Mouse (Mus musculus): Measurements from ENCODE around the gene Rspry1.
A peak's percentile ranks its signal among the peaks of the same experiment; 100 is the strongest.

Gene Rspry1

DNA sequence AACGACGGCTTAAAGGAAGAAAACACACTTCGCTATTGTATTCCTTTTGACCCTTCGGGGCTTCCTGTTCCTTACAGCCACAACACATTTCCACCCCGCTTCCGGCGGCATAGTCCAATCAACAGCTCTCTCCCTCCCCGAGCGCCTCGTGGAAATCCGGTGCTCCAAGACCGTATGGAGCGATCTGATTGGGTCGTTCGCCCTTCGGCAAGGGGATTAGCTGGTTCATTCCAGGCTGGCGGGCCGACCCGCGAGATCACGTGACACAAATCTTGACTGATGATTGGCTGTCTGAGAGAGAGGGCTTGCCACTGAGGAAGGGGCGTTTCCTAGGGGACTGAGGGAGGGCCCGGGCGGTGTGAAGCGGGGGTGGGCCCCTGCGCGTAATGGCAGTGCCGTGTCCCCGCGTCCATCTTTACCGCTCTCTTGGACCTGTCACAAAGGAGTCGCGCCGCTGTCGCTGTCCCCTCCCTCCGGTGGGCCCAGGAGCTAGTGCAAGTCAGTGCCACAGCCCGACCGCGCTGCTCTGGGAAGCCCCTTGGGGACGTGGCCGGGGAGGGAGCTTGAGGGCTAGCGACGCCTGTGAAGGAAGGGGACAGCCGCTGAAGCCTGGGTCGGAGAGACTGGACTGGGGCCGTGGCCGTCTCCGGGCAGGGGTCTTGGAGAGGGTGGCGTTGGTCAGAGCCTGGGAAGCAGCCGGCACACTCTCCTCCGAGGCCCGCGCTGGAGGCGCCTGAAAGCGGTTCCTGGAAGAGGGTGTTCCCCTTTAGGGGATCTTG lies at the start of gene Rspry1, which contains the start of gene Fam192a:
Gene Rspry1 (plus strand): TSS at position 331 of the 779 bp plus-strand sequence.
Gene Fam192a (minus strand): TSS at position 391 of the 779 bp plus-strand sequence.
- peak; percentile 100 for DNase-seq (ENCODE audit: low spot score)

GRCm38 (mm10) chr8:94552696-94553095 lies 49.0 kb upstream of the Rspry1 start:
- no peak for DNase-seq (ENCODE audit: low spot score)

DNA sequence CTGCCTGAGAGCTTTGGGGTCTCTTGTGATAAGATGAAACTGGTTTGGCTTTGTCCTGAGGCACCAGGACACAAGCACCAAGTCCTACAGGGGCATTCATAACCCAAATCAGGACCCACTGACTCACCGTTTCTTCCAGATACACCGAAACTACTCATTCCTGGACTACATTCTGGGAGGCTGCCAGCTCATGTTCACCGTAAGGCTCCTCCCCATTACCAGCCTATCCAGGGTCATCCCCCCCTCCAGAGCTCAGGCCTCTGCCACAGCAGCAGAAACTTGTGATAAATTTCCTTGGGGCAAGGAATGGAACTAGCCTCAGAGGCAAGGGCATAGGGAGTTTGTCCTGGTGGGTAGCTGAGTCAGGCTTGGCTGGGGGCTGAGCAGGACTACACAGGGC lies 44.5 kb upstream of the Rspry1 start:
- DNase-seq (ENCODE audit: low spot score): no peak

DNA sequence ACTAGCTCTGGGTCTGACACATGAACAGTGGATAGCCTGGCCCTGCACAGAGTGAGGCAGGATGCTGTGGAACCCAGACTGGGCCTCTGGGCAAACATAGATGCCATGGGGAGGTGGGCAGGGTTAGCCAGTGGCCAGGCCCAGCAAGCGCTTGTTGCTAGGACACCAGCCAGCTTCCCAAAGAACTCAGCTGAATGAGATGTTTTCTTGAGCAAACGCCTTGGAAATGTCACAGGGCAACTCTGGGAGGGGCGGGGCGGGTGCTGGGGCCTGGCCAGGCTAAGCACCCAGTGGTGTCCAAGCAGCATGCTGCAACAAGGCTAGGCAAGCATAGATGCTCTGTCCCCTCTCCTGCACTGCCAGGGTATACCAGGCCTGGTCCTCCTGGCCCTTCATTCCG lies 40.5 kb upstream of the Rspry1 start:
- DNase-seq (ENCODE audit: low spot score): no peak

DNA sequence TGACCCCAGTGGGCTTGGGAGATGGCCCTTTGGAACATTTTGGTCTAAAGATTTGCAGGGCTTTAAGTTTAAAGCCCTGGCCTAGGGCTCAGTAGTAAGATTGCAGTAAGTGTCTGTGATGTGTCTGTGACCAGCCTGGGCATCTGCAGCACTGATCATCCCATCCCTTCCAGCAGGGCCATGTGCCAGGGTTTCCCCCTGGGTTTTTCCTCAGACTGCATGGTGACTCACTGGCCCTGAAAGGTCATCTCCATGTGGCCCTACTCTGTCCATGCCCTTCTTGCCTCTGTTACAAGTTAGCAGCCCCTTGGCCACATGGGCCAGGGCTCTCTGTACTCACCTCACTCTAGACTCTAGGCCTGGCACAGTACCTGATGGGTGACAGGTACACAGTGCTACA lies 37.3 kb upstream of the Rspry1 start:
- no peak for DNase-seq (ENCODE audit: low spot score)

- DNase-seq (ENCODE audit: low spot score): no peak
Measured at GRCm38 (mm10) chr8:94566033-94566432, 35.7 kb upstream of the Rspry1 start.

DNA sequence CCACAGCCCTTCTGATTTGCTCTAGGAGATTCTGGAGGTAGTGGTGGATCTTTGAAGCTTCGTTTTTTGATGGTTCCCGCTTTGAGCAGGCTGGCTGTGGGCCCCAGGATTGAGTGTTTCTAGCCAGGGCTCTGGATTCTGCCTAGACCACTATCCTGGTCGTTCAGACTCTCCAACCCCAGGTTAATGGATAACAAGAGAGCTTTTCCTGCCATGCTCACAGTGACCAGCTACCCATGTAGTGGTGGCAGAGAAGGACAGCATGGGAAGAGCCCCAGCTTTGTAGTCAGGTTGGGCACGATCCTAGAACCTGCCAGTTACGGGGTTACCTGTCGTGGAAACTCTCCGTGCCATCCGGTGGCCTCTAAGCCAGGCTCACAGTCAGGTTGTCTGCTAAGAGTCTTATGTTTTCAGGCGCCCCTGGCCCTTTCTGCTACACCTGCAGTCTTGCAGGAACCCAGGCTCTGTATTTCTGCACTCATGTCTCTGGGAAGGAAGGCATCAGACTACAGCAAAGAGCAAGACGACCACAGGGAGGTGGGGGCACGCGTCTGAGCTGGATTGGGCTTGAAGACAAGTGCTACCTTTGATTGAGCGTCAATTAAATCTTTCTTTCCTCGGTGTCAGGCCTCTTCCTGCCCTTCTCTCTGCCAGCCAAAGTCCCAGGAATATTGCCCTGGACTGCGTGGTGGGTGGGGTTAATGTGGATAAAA lies 35.1 kb upstream of the Rspry1 start:
- no peak for DNase-seq (ENCODE audit: low spot score)

- DNase-seq (ENCODE audit: low spot score): no peak
Measured at GRCm38 (mm10) chr8:94567159-94567849, 34.4 kb upstream of the Rspry1 start.

GRCm38 (mm10) chr8:94568098-94568497 lies 33.6 kb upstream of the Rspry1 start:
- DNase-seq (ENCODE audit: low spot score): no peak

- no peak for DNase-seq (ENCODE audit: low spot score)
Measured at GRCm38 (mm10) chr8:94569419-94569818, 32.3 kb upstream of the Rspry1 start.

- no peak for DNase-seq (ENCODE audit: low spot score)
Measured at GRCm38 (mm10) chr8:94571896-94572295, 29.8 kb upstream of the Rspry1 start.

DNA sequence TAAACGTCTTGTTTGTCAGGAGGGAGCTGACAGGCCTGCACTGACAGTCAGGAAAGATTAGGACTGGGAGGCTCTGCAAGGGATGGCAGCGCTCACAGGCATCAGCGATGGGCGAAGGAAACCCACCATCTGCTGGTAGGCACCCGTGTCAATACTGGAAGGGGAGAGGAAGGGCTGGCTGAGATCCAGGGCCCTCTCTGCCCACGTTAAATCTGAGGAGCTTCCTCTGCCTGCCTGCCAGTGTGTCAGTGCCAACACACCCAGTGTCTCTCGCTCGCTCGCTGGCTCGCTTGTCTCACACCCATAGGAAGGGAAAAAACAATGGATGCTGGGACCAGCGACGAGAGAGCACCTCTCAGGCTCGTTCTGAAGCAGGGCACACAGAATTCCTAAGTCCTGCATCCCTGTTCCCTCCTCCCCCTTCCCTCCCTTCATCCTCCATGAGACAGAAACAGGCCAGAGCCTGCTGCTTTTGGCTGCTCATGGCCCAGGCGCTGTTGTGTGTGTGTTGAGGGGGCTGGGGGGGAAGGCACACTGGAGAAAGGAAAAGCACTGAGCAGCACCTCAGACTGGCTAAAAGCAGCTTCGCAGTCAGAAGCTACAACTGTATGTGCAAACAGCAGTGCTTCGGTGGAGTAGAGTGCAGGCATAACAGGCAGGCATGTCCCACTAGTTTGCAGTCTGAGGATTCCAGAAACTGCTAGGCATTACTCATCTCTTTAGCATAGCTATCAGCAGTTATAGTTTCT lies 27.4 kb upstream of the Rspry1 start:
- no peak for DNase-seq (ENCODE audit: low spot score)

- no peak for DNase-seq (ENCODE audit: low spot score)
Measured at GRCm38 (mm10) chr8:94575148-94575547, 26.6 kb upstream of the Rspry1 start.

GRCm38 (mm10) chr8:94581820-94582483 lies 19.8 kb upstream of the Rspry1 start:
- no peak for DNase-seq (ENCODE audit: low spot score)

- no peak for DNase-seq (ENCODE audit: low spot score)
Measured at GRCm38 (mm10) chr8:94582569-94582968, 19.2 kb upstream of the Rspry1 start.

DNA sequence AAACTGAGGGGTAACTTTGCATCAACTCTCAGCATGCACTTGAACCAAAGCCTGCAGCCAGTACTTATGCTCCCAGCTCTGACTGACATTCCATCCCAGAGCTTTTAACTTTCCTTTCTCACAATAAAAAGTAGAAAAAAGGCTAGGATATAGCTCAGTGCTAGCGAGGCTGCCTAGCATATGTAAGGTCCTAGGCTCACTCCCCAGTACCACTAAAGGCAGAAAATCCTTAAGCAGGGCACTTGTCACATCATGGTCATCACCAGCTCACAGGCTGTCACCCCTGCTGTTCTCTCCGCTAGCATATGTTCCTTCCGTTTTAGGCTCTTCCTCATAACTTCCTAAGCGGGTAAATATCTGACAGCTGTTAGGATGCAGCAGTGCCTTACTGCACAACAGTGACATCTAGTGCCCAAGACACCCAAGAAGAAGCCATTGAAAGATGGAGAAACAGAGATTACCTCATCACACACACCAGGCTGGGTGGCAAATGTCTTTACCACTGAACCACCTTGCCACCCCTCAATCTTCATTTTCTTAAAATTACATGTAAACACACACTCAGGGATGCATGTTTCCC lies 17.4 kb upstream of the Rspry1 start:
- DNase-seq (ENCODE audit: low spot score): peak; percentile 66

DNA sequence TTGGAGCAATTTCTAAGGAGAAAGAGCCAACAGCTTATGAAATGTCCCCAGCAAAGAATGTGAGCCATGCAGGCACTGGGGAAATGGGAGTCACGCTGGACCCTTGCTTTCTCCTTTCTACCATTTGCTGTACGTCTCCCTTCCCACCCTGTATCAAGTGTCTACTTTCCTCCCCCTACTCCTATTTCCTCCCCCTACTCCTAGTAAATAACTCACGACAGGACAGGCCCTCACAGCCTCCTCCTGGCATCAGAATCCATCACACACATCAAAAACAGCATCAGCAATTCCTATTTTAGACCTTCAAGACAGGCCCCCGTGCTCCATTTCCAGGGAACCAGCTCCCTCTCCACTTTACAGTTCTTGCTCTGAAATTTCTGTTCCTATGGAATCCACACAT lies 10.0 kb upstream of the Rspry1 start:
- DNase-seq (ENCODE audit: low spot score): peak; percentile 14

GRCm38 (mm10) chr8:94594211-94594610 lies 7.5 kb upstream of the Rspry1 start:
- DNase-seq (ENCODE audit: low spot score): peak; percentile 54

GRCm38 (mm10) chr8:94600478-94600877 lies 1.3 kb upstream of the Rspry1 start:
- DNase-seq (ENCODE audit: low spot score): no peak

DNA sequence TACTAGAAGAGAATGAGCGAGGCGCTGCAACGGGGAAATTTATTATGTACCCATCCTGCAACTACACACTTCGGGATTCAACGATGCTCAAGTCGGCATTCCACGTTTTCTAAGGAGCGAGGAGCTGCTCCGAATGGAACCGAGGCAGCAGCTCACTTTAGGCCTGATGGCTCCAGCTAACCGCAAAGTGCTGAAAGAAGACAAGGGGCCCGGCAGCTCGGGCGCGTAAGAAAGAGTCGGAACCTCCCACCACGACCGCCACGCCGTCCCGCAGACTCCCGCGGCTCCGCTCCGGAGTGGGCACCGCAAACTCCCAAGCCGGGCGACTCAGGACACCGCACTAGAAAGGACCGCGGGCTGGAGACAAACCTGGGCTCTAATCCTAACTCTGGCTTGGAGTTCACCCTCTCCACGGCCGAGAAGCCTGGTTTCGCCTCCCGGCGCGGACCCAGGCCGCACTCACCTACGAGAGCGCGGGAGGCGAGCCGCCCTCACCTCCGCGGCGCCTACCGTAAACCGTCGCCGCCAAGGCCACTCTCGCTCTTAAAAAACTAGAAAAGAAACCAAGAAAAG lies 617 bp upstream of the Rspry1 start:
- DNase-seq (ENCODE audit: low spot score): peak; percentile 30

Measured in adipocyte (in vitro differentiated cells).